Mouse (Mus musculus) heart, adult 8-10 months (tissue): Measurements from ENCODE around the gene 5730596B20Rik. TPM values are rescaled to one million over a fixed set of nuclear protein-coding genes. Genes with fewer than 3 reads are reported as not detected.

Experiments
- DNase-seq: peaks from one replicate; pipeline ENCODE4 v3.0.0; 2022; ENCODE audit warnings: low spot score
- total RNA-seq, 4 experiments: library from RNA; stranded (reverse); gene quantifications; 2 replicates each; pipeline ENCODE4 v1.2.4; 2022

The 5730596B20Rik gene
- total RNA-seq, 4 experiments from 2014 or later, result 0.06 TPM; not detected in 3

DNA sequence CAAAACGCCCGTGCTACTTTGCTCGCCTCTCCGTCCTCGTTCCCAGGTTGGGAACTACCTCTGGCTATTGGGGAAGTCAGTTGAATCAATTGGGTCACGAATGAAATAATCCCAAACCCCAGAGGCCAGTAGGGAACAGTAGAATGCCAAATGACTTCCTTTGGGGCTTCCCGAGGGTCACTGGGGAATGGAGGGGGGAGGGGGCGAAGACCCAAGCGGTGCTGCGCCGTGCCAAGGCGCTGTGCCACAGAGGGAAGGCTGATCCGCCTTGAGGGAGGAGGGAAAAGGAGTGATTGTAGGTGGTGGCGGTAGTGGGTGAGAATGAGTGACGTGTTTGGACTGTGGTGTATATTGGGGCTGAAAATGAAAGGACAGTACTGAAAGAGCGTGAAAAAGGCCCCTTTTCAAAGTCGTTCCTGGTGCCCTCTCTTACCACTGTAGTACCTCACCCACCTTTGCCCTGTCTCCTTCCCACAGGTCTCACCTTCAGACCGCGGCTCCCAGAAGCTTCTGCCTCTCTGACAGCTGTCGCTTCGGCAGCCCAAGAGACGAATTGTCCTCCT lies 35.3 kb downstream of the 5730596B20Rik start:
- no peak for DNase-seq

GRCm38 (mm10) chr6:52213119-52213986 lies 36.1 kb downstream of the 5730596B20Rik start, which contains the start of the genes Hoxa3 and Gm28308:
Hoxa3 (minus strand) TSS chr6:52213336.
Gm28308 (minus strand) TSS chr6:52213339.
- no peak for DNase-seq

- no peak for DNase-seq
Measured at GRCm38 (mm10) chr6:52214271-52214670, 37.0 kb downstream of the 5730596B20Rik start.

DNA sequence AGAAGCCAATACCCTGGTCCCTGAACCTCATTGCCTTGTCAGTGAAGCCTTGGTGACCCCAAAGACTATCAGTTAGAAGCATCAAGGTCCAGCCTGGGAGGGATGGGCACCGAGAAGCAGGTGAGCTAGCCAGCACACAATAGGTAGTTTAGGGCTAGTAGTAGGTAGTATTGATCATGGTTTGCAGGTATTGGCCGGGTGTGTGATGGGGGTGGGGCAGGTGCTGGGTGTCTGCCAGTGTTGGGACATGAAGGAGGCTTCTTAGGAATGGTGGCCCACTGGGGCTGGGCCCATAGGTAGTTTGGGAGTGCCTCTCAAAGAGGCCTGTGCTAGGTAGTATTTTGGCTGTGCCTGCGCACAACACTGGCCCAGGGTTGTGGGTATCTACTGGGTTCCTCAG lies 37.8 kb downstream of the 5730596B20Rik start:
- no peak for DNase-seq

DNA sequence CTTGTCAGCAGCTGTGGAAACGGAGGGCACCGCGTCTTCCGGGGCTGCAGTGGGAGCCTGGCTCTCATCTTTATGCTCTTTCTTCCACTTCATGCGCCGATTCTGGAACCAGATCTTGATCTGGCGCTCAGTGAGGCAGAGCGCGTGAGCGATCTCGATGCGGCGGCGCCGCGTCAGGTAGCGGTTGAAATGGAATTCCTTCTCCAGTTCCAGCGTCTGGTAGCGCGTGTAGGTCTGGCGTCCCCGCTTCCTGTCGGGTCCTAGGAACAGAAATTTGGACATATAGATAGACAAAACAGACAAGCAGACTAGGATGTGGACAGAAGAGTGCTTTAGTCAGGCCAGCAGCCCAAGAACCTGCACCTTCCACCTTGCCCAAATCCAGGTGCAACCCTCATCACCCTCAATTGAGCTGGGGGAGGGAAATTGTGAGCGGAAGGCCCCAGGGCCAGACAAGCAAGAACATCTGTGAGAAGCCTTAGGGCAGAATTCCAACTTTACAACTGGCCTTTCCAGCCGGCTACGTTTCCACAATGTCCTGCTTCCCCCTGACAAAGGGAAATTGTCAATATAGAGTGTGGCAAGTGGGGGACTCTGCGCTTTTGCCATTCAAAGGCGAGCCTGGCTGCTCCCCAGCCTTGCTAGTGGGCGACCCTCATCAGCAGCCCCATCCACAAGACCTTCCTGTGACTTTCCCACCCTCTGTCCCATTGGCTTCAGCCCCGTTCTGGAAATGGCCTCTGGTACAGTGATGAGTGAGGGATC lies 38.7 kb downstream of the 5730596B20Rik start:
- DNase-seq, result no peak

- no peak for DNase-seq
Measured at GRCm38 (mm10) chr6:52216691-52217458, 39.6 kb downstream of the 5730596B20Rik start.

DNA sequence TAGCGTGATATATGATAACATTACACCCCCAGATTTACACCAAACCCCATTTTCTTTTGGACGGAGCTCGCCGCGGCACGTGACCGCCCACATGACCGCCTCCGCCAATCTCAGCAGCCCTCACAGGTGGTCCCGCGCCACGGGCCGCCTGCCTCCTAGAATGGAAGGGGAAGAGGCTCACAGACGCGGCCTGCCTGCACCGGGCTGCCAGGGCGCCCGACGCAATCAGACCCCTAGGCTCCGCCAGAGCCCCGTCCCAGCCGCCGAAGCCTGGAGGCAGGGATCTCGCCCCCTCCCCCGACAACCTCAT lies 40.1 kb downstream of the 5730596B20Rik start:
- DNase-seq, result no peak

DNA sequence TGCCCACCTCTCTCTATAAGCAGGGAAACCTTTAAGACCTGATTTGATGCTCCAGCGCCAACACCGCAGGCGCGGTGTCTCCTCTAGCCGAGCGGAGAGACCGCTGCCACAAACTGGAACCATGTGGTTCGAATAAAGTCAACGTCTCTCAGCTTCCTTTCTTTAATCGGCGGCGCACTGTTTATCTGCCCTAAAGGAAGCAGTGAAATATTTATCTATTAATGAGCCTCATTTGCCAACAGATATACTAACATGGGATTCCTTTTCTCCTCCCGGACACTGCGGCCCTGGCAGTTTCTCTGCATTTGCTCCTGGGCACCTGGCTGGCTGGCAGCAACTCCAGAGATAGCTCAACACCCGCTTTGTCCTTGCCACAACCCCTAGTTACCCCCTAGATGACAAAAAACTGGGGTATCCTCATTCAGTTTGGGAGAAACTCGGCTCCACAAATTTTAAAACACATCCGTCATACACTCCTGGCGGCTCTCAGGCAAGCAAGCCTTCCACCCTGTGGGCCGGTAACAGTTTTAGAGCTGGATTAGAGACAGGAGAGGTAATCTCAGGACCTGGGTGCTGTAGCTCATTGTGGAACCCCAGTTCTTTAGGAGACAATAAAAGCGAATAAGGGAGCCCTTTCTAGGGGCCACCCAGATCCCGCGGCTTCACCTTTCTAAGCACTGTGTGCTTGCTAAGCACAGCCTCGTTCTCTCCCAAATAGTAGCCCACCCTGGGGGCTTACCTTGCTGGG lies 40.8 kb downstream of the 5730596B20Rik start:
- DNase-seq, result no peak

DNA sequence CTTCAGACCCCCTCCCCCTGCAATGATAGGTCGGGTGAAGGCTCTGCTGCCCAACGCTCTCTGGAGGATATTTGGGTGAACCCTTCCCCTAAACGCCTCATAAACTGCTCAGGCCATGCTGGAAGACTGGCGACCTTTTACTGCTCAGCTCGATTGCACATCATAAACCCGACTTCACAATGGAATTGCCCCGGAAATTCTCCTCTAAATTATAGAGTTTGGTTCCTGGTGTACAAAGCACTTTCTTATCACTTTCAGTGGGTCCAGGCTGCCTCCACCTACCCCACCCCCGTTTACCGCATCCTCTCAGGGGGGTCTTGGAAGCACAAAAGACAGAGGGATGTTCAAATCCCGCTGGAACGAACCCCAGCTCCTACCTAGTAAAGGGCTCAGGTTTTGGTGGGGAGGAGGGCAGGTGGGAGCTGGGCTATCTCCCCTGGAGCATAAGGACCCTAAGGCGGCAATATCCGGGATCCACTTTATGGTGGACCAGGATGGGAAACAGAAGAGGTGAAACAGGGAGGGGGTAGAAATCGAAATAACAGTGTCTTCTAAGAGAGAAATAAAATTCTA lies 41.4 kb downstream of the 5730596B20Rik start:
- no peak for DNase-seq

GRCm38 (mm10) chr6:52219234-52219942 lies 42.1 kb downstream of the 5730596B20Rik start:
- DNase-seq, result no peak

DNA sequence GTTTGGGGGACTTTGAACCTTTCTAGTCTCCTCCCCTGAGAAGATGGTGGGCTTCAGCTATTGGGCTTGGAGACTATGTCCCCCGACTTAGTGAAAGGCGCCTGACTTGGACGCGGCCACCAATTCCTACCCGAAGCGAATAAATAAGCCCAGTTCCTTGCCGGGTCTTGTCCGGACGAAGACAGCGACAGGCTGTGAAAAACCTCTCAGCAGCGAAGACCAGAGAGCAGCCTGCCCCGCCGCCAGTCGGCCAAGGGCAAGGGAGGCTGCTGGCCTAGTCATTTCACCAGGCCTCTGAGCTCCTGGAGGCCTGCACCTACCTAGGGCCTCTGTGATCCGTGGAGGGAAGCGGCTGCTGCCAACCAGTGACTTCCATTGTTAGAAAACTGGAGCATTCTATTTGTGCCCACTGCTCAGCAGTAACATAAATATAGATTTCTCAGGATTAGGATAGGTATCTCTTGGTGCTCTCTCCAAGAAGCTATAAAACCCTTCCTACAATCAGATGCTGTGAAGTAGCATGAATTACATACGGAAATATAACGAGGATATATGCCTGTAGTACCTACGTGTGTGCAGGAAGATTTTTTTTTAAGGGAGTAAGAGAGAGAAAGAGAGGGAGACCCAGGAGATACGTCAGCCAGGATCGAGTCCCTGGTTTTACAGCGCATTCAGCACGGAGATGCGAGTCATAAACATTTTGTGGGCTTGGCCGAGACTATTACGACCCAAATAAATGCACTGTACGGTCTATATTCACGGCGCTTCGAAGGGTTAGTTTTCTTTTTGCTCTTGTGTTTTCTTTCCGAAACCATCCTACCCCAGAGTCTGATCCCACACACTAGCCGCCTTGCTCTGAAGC lies 42.9 kb downstream of the 5730596B20Rik start:
- no peak for DNase-seq

GRCm38 (mm10) chr6:52220865-52221310 lies 43.6 kb downstream of the 5730596B20Rik start:
- DNase-seq, result no peak

DNA sequence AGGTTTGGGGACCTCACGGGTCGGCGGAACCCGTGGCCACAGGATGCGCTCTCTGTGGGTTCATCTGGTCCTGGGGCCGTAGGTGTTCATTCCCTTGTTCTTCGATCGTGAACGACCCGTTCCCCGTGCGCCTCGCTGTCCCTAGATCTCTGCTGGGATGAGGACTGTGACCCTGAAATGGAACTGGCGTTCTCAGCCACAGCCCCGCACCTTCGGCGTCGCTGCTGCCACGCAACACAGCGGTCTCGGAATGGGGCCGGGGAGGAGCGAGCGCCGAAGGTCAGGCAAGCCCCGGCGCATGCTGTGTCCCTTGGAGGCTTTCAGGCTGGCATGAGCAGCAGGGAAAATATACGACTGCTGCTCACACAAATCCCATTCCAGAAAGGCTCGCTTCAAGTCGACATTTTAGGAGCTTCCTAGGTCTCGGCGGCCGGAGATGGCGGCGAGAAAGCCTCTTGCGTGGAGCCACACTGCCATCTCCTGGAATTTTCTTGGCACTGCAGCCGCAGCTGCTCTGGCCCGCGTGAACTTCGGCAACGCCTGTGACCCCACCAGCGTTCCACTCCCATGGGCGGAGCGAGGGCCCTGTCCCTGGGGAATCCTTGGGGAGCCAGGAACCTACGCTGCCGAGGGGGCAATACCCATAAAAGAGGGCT lies 44.2 kb downstream of the 5730596B20Rik start, which contains the start of gene Hoxa7:
Gene Hoxa7 (minus strand): TSS at position 518 of the 656 bp plus-strand sequence.
- peak; percentile 82 for DNase-seq

DNA sequence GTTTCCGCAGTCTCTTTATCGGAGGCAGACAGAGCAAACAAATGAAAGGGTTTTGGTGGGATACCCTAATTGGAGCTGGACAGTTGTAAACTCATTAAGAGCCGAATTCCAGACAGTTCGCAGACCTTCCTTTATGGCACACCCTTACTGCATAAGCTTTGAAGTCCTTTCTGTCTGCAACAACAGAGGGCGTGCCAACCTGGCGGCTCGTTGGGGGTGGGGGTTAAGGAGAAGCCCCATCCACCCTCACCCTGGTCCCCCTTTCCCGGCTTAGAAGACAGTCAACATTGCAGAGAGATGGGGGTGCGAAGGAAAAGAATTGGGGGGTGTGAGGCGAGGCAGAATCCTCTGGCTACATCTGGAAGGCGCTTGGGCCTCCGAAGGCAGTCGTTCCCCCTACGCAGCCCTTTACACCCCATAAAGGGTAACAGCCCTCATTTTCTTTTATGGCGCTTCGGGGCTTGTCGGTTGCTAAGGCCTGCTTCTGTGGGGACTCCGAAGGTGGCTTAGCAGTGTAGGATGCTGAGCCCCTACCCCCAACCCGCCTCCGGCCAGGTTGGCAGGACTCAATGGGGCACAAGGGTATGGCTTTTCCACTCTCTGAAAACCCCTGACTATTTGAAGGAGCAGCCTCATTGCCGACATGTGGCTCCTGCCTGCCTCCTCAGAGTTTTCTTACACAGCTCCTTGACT lies 44.8 kb downstream of the 5730596B20Rik start:
- no peak for DNase-seq

- DNase-seq, result no peak
Measured at GRCm38 (mm10) chr6:52222729-52223128, 45.4 kb downstream of the 5730596B20Rik start.

- no peak for DNase-seq
Measured at GRCm38 (mm10) chr6:52223939-52224760, 46.9 kb downstream of the 5730596B20Rik start.
